Mouse (Mus musculus) CH12.LX (cell line): Measurements from ENCODE around the gene Guk1.

Source experiments
- BHLHE40 ChIP-seq: IDR thresholded peaks from 2 replicates; pipeline ENCODE4 v1.6.1; 2011; ENCODE audit warnings: mild to moderate bottlenecking, low read depth, low read length, improper control_type of control experiment
- CHD1 ChIP-seq: IDR thresholded peaks from 2 replicates; pipeline ENCODE4 v1.6.1; 2012; ENCODE audit warnings: low read depth, low read length, improper control_type of control experiment, inconsistent platforms
- CTCF ChIP-seq, 2 experiments: IDR thresholded peaks in 1 of 2; conservative IDR thresholded peaks in 1 of 2; 2 replicates each; pipeline ENCODE4 v1.5.1; 2011 to 2012; ENCODE audit warnings: low read depth in 2 of 2, low read length in 2 of 2, improper control_type of control experiment in 1 of 2, inconsistent platforms in 1 of 2, mild to moderate bottlenecking in 1 of 2, moderate library complexity in 1 of 2
- EP300 ChIP-seq: IDR thresholded peaks from 2 replicates; pipeline ENCODE4 v1.6.1; 2011; ENCODE audit warnings: low read length, improper control_type of control experiment
- ETS1 ChIP-seq: conservative IDR thresholded peaks from 2 replicates; pipeline ENCODE4 v1.6.1; 2012; ENCODE audit warnings: low read depth, mild to moderate bottlenecking, inconsistent platforms, low read length, improper control_type of control experiment, moderate library complexity
- HCFC1 ChIP-seq: IDR thresholded peaks from 2 replicates; pipeline ENCODE4 v1.6.1; 2012; ENCODE audit warnings: low read depth, mild to moderate bottlenecking, inconsistent platforms, low read length, improper control_type of control experiment
- MAZ ChIP-seq: IDR thresholded peaks from 2 replicates; pipeline ENCODE4 v1.6.1; 2012; ENCODE audit warnings: low read depth, mild to moderate bottlenecking, inconsistent platforms, low read length, improper control_type of control experiment, moderate library complexity
- MEF2A ChIP-seq: IDR thresholded peaks from 2 replicates; pipeline ENCODE4 v1.6.1; 2014; ENCODE audit warnings: low read depth, mild to moderate bottlenecking, inconsistent platforms, low read length, improper control_type of control experiment, borderline replicate concordance
- POLR2A ChIP-seq: IDR thresholded peaks from 2 replicates; pipeline ENCODE4 v1.6.1; 2011; ENCODE audit warnings: low read depth, mild to moderate bottlenecking, improper control_type of control experiment, low read length

GRCm38 (mm10) chr11:59154220-59154619 lies 37.8 kb downstream of the Guk1 start:
- no peak for TF ChIP-seq MEF2A
- no peak for TF ChIP-seq POLR2A
- no peak for TF ChIP-seq EP300
- no peak for TF ChIP-seq ETS1
- TF ChIP-seq BHLHE40, result no peak
- TF ChIP-seq CTCF (conservative IDR thresholded peaks at IDR 0.05 in 1 of 2, IDR thresholded peaks at IDR 0.05 in 1 of 2; ENCODE audit: low read depth in 2 of 2, low read length in 2 of 2), result no peak
- no peak for TF ChIP-seq HCFC1
- no peak for TF ChIP-seq CHD1
- TF ChIP-seq MAZ, result no peak
